Mouse (Mus musculus): ENCODE results near the gene Tut4. TPM values are rescaled to one million over a fixed set of nuclear protein-coding genes. Genes with fewer than 3 reads are reported as not detected.

The Tut4 gene
- 10 to 100 TPM; 36.0 to 44.8 TPM for total RNA-seq (2023)

GRCm38 (mm10) chr4:108459231-108460155 lies at the start of gene Tut4:
TSS of gene Tut4 (plus strand) at chr4:108459426.

GRCm38 (mm10) chr4:108578840-108579742 lies 119.9 kb downstream of the Tut4 start, which contains the start of the genes Prpf38a and Orc1:
TSS of gene Prpf38a (minus strand) at chr4:108579336.
TSS of gene Orc1 (plus strand) at chr4:108579423.

Other genes starting within 250 kb of the Tut4 start
- gene Zyg11a, start 241.4 kb upstream of the Tut4 start, total RNA-seq (2023) = not detected
- 10 to 100 TPM; 33.2 to 34.3 TPM for gene Zyg11b, start 158.3 kb upstream of the Tut4 start, total RNA-seq (2023)
- 1 to 10 TPM; 4.2 to 6.0 TPM for gene Coa7, start 131.3 kb upstream of the Tut4 start, total RNA-seq (2023)
- not detected for gene Shisal2a, start 76.1 kb upstream of the Tut4 start, total RNA-seq (2023)
- gene Gpx7, start 52.5 kb upstream of the Tut4 start, total RNA-seq (2023) = under 1 TPM; 0.40 to 0.49 TPM
- 10 to 100 TPM; 25.8 to 27.7 TPM for gene Prpf38a, start 119.9 kb downstream of the Tut4 start, total RNA-seq (2023)
- gene Orc1, start 120.0 kb downstream of the Tut4 start, total RNA-seq (2023) = 1 to 10 TPM; 6.5 TPM
- gene Cc2d1b, start 160.5 kb downstream of the Tut4 start, total RNA-seq (2023) = 10 to 100 TPM; 37.6 to 41.2 TPM